Mouse (Mus musculus) erythroblast, adult 5-6 weeks (primary cell): ENCODE measurements around the gene Cpne4. TPM values are rescaled to one million over a fixed set of nuclear protein-coding genes. Genes with fewer than 3 reads are reported as not detected.

ENCODE experiments used
- ATAC-seq: replicated peaks from 2 replicates; pipeline ENCODE4 v1.8.0; 2016; ENCODE audit warnings: moderate number of reproducible peaks, mild to moderate bottlenecking, moderate TSS enrichment, inconsistent platforms; ENCODE audit not compliant: poor library complexity, low FRiP score, severe bottlenecking
- total RNA-seq, 2 experiments: library from RNA; stranded (forward) in 1 of 2; stranded (reverse) in 1 of 2; fragments of 150-400 nt in 1 of 2; fragments of 200-764, 138-1000 nt in 1 of 2; gene quantifications; 2 replicates each; pipeline versions ENCODE4 v1.2.3 to v1.2.4; 2015 to 2017; ENCODE audit warnings: low replicate concordance in 2 of 2

Cpne4 gene
- total RNA-seq, 2 experiments from 2014 or later, result not detected

- no peak for ATAC-seq
These were observed 463.6 kb downstream of the Cpne4 start for GRCm38 (mm10) chr9:105010721-105011120.

GRCm38 (mm10) chr9:105018186-105018585 lies 471.1 kb downstream of the Cpne4 start:
- no peak for ATAC-seq

DNA sequence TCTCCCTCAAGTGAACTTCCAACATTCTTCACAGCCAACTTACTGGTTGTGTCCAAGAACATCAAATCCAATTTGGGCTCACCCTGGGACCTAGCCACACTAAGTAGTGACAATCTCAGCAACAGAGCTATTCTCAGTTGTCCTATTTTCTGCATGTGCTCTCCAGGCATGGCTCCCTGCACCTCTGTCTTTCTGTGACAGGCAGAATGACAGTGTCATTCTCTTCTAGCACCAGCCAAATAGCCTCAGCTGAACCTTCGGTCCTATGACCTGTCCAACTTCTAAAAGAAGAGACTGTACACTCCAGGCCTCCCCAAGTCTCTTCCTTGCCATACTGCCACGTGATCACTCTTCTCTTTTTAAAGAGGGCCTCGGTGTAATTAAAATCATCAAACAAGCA lies 481.2 kb downstream of the Cpne4 start:
- no peak for ATAC-seq

GRCm38 (mm10) chr9:105032572-105032971 lies 485.5 kb downstream of the Cpne4 start:
- no peak for ATAC-seq

DNA sequence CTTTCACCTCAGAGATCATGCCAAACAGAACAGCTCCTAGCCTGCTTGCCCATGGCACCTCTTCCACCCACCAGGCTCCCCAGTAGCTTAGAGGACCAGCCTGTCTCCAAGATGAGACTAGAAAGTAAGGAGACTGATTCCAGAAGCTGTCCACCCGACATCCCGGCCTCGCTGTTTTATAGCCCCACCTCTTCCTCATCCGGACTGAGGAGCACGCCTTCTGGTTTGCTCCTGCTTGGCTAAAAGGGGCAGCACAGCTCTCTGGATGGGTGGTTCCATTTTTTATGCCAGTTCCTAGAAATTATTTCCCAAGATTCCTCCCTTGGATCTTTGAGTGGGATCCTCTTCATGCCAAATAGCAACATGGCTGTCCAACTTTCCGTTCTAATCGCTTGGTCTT lies 486.6 kb downstream of the Cpne4 start:
- ATAC-seq, result no peak

DNA sequence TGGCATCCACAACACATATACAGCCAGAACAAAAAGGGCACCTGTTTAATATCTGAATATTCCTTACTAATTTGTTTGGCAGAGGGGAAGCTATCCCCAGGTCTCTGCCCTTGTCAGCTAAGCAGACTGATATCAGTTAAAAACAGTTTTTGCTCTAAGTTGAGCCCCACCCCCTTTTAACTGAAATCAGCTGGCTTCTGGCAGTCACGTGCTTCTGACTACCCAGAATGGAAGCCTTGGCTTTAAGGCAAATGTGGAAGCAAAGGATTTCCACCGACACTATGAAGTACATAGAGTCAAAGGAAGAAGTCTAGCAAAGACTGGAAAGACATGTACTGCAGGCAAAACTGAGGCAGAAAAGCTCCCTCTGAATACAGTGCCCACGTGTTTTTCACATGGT lies 490.8 kb downstream of the Cpne4 start:
- no peak for ATAC-seq

DNA sequence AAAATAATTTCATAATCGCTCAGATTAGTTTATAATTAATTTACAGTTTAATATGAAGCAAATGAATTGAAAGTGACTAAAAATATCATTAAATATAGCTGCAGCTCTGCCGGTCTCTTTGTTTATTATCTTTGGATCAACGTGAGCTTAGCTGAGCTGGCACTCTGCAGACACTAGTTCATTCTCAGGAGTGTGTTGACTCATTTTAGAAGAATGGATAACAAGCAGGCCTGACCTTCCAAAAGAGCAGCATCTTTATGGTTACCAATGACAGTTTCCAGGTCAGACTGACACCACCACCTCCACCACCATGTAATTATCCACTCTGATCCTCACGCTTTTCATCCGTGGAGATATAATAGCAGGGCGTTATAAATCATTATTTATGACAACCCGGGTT lies 498.9 kb downstream of the Cpne4 start:
- ATAC-seq, result no peak

DNA sequence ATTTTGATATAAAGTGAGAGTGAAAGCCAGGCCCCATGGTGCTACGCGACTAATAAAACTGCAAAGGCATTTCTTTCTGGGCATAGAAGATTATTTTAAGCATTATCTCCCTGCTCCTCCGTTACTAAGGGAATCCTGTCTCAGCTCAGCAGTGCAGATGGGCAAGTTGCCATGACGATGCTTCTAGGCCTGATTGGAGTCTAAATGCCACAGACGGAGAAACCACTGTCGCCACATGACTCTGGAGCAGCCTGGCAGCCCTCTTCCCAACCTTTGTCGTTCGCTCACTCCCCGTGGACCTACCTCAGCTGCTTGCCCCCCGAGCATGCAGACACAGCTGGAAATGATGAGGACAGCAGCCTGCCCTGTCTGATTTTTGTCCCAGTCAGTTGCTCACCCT lies 501.3 kb downstream of the Cpne4 start:
- no peak for ATAC-seq

GRCm38 (mm10) chr9:105049636-105050035 lies 502.6 kb downstream of the Cpne4 start:
- no peak for ATAC-seq

- ATAC-seq, result no peak
These were observed 503.2 kb downstream of the Cpne4 start for GRCm38 (mm10) chr9:105050257-105050656.

DNA sequence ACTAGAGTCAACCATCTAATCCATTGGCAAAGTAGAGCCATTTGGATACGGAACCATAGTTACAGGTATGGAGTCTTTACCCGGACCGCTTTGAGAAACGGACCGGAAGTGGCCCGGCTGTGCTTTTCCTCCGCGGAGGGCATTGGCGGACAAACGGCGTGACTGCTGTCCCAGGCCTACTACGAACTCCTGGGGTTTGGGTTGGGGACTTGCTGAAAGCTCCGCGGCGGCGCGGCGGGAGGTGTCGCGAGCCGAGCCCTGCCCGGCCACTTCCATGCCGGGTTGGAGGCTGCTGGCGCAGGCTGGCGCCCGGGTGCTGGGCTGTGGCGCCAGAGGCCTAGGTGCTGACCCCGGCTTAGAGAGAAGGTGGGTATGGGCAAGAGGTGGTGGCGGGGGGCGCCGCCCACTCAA lies 506.1 kb downstream of the Cpne4 start, which contains the start of gene Mrpl3:
TSS of gene Mrpl3 (plus strand) at position 93 of the 411 bp plus-strand sequence.
- peak; percentile 79 for ATAC-seq

DNA sequence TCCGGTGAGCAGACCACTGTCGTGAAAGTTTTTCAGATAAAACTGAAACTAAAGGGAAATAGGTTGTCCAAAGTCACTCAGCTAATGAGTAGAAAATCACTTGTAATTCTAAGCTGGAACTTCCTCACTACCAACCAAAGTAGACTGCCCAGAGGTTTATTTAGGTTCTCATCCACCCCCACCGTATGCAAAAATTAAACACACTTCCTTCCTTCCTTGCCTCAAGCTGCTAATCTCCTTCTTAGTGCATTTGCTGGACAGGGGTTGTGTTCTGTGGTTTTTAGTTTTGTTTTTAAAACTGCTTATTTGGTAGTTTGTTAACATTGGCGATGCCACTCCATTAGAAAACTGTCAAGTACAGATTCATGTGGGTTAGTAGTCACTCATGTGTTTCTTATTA lies 506.7 kb downstream of the Cpne4 start:
- ATAC-seq, result no peak

- ATAC-seq, result no peak
These were observed 522.0 kb downstream of the Cpne4 start for GRCm38 (mm10) chr9:105069106-105069505.

DNA sequence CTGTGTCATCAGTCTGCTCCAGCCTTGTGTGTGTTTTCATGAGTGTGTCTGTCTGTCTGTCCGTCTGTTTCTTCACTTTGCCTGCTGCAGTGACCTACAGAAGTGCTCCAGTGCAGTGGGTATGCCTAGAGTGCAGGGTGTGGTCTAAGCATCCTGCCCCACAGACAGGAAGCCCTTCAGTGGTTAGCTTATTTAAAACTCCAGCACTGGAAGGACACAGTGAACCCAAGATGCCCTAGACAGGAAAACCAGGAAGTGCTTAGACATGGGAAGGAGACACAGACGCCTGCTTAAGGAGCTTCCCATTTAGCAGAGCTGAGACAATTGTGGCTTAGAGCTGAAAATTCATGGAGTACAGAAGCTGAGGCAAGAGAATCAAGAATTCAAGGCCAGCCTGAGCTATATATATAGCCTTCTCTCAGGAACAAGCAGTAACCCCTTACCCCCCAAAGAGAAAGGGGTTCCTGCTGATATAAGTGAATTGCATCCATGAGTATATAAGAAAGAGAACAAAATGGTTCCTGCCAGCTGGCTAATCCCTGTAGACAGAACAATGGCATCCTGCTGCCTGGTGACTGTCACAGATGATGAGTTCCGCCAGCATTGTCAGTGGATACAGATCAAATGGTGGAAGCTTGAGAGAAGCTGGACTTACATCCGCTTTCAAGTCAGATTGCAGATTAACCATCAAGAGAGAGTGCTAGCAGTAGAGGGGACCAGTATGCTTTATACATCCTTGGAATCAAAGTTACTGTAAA lies 526.1 kb downstream of the Cpne4 start:
- ATAC-seq, result no peak

- ATAC-seq, result no peak
These were observed 527.8 kb downstream of the Cpne4 start for GRCm38 (mm10) chr9:105074851-105075250.

- no peak for ATAC-seq
These were observed 529.8 kb downstream of the Cpne4 start for GRCm38 (mm10) chr9:105076756-105077424.

DNA sequence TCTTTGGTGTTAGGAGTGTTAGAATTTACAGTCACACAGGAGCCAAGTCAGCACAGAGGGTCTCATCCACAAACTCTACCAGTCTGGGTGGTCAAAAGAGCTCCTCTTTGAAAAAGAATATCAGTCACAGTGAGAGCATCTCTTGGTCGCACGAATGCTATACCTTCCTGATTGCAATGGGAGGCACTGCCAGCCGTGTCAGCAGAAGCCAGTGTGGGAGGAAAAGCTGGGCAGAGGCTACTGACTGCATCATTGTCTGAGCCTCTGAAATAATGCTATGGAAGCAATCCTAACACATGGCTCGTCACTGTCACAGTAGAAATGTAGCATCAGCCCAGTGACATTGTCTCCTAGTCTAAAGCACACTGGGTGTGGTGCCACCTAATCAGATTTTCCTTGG lies 531.4 kb downstream of the Cpne4 start:
- ATAC-seq, result no peak

DNA sequence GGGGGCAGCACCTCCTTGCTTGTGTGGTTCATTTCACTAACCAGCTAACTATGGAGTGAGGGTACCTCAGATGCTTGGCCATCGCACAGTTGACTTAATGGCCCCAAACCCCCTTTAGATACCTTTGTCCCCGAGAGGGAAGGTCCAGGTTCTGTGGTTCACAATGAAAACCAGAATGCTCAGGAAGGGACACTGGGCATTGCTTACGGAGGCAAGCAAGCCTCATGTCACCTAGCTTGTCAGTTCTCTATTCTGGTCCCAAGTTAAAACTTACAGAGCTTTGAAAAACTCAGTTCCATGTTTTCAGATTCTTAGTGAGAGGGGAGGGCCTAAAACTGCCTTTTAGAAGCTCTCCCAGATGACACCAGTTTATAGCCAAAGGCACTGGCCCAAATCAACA lies 533.2 kb downstream of the Cpne4 start:
- ATAC-seq, result no peak
